18 mouse cellular contexts compared by ENCODE assay signal in the genomic region with DNA sequence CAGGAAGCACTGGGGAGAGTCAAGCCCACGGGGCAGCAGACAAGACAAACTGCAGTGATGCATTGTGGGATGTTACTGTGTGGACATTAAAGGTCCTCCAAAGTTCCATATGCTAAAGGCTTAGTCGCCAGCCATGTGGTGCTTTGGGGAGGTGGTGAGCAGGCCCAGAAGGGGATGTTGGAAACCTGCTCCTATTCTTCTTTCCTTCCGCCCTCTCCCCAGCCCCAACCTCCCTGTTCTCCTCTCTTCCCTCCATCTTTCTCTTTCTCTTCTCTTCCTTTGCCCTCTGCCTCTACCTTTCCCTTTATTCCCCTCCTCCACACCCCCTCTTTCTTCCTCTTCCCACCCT.
A peak's percentile ranks its signal among the peaks of the same experiment; 100 is the strongest.
DNase-seq lines count a peak whose midpoint lies in the region; ATAC-seq lines count a peak whose summit lies in the region.
"Had no signal": no experiment of that assay in that cellular context is flagged by ENCODE, and none has a peak within 500 bp of the region (broad histone marks: within the 10 kb centered on the region; RNA-seq: fewer than 3 reads in every experiment).

No protein-coding gene starts in this region.

- no peak overlapping the region for H3K4me3 ChIP-seq in embryonic facial prominence, embryonic 10.5 days
- no peak overlapping the region for H3K4me3 ChIP-seq in forebrain, embryonic 14.5 days (ENCODE audit: low read depth, low read length)
- no peak overlapping the region for H3K4me3 ChIP-seq in hindbrain, embryonic 15.5 days
- H3K4me3 ChIP-seq in midbrain, embryonic 16.5 days (ENCODE audit: low read depth, low read length): no peak overlapping the region
- H3K4me3 ChIP-seq: embryonic facial prominence, embryonic 13.5 days; left cerebral cortex, adult 2 months had no signal

- ATAC-seq in forebrain, embryonic 14.5 days: peak; percentile 58; the same call in 1 of the 2 replicates
- ATAC-seq in hindbrain, embryonic 15.5 days (ENCODE audit: low FRiP score, low read depth): no peak
- no peak; the same call in 1 of the 2 replicates for ATAC-seq in midbrain, embryonic 16.5 days
- ATAC-seq: lung, postnatal 0 days had no signal

- 0 out of 2 replicates have a peak overlapping the region, but pooled peaks have one; percentile 19 for H3K27ac ChIP-seq in embryonic facial prominence, embryonic 10.5 days (replicated peaks)
- no peak overlapping the region; the same call in 1 of the 2 replicates for H3K27ac ChIP-seq in forebrain, embryonic 14.5 days (ENCODE audit: low read depth, low read length)
- peak overlapping the region; percentile 43 for H3K27ac ChIP-seq in hindbrain, embryonic 15.5 days (replicated peaks)
- peak overlapping the region; percentile 59 for H3K27ac ChIP-seq in midbrain, embryonic 16.5 days (ENCODE audit: low read length)
- H3K27ac ChIP-seq: embryonic facial prominence, embryonic 13.5 days; left cerebral cortex, adult 2 months; stomach, postnatal 0 days had no signal

- no peak for DNase-seq in embryonic facial prominence, embryonic 10.5 days (ENCODE audit: low spot score)
- DNase-seq in forebrain, embryonic 14.5 days (ENCODE audit: low spot score): no peak
- no peak for DNase-seq in cerebellum, adult 11-12 months
- DNase-seq in embryo, embryonic 10.5 days (ENCODE audit: low spot score): no peak
- no peak for DNase-seq in testis, postnatal 10 days (ENCODE audit: low spot score)
- DNase-seq: cerebellum, adult 8-10 months; gastrocnemius, postnatal 36 days; kidney, adult 2 months; kidney, postnatal 36 days; left cerebral cortex, postnatal 4 days; liver; right cerebral cortex, postnatal 4 days had no signal

- no peaks in the 10 kb centered on the region for H3K27me3 ChIP-seq in embryonic facial prominence, embryonic 10.5 days (replicated peaks; ENCODE audit: low read depth, poor library complexity, severe bottlenecking)
- no peaks in the 10 kb centered on the region for H3K27me3 ChIP-seq in forebrain, embryonic 14.5 days (replicated peaks; ENCODE audit: control insufficient read depth, insufficient read depth, low read length)
- H3K27me3 ChIP-seq in hindbrain, embryonic 15.5 days: no peaks in the 10 kb centered on the region
- no peaks in the 10 kb centered on the region for H3K27me3 ChIP-seq in midbrain, embryonic 16.5 days (ENCODE audit: control insufficient read depth, insufficient read depth, low read depth, low read length)

- H3K36me3 ChIP-seq in embryonic facial prominence, embryonic 10.5 days (replicated peaks): no peaks in the 10 kb centered on the region
- H3K36me3 ChIP-seq in forebrain, embryonic 14.5 days (ENCODE audit: control insufficient read depth, insufficient read depth, low read length): no peaks in the 10 kb centered on the region
- H3K36me3 ChIP-seq in hindbrain, embryonic 15.5 days: no peaks in the 10 kb centered on the region
- no peaks in the 10 kb centered on the region for H3K36me3 ChIP-seq in midbrain, embryonic 16.5 days (ENCODE audit: control insufficient read depth, insufficient read depth, low read length)
- H3K36me3 ChIP-seq: embryonic facial prominence, embryonic 13.5 days had no signal

- no peak overlapping the region for H3K9ac ChIP-seq in forebrain, embryonic 14.5 days (ENCODE audit: low read length)
- H3K9ac ChIP-seq in hindbrain, embryonic 15.5 days: no peak overlapping the region
- H3K9ac ChIP-seq in midbrain, embryonic 16.5 days (ENCODE audit: low read depth, low read length): no peak overlapping the region
- H3K9ac ChIP-seq: embryonic facial prominence, embryonic 13.5 days had no signal

- 58% methylated on average over 3 of the region's 3 CpGs for WGBS in embryonic facial prominence, embryonic 10.5 days
- 54% methylated on average over 3 of the region's 3 CpGs for WGBS in forebrain, embryonic 14.5 days
- WGBS in hindbrain, embryonic 15.5 days: 27% methylated on average over 3 of the region's 3 CpGs
- WGBS in midbrain, embryonic 16.5 days: 29% methylated on average over 3 of the region's 3 CpGs

- H3K9me3 ChIP-seq in embryonic facial prominence, embryonic 10.5 days: no peaks in the 10 kb centered on the region
- H3K9me3 ChIP-seq in forebrain, embryonic 14.5 days (replicated peaks; ENCODE audit: control insufficient read depth, low read length): no peaks in the 10 kb centered on the region
- H3K9me3 ChIP-seq in hindbrain, embryonic 15.5 days: no peaks in the 10 kb centered on the region
- no peaks in the 10 kb centered on the region for H3K9me3 ChIP-seq in midbrain, embryonic 16.5 days (replicated peaks; ENCODE audit: control insufficient read depth, low read length, poor library complexity, severe bottlenecking)

- no peaks in the 10 kb centered on the region for H3K4me1 ChIP-seq in embryonic facial prominence, embryonic 10.5 days
- peaks cover 4% of the 10 kb centered on the region for H3K4me1 ChIP-seq in forebrain, embryonic 14.5 days (ENCODE audit: control insufficient read depth, insufficient read depth, low read length)
- peaks cover 12% of the 10 kb centered on the region; the same call in 1 of the 2 replicates for H3K4me1 ChIP-seq in hindbrain, embryonic 15.5 days (replicated peaks)
- peaks cover 10% of the 10 kb centered on the region for H3K4me1 ChIP-seq in midbrain, embryonic 16.5 days (ENCODE audit: control insufficient read depth, insufficient read depth, low read length)
- H3K4me1 ChIP-seq: embryonic facial prominence, embryonic 13.5 days had no signal

- no peak overlapping the region for H3K4me2 ChIP-seq in forebrain, embryonic 14.5 days (ENCODE audit: low read length)
- no peak overlapping the region for H3K4me2 ChIP-seq in hindbrain, embryonic 15.5 days
- H3K4me2 ChIP-seq in midbrain, embryonic 16.5 days (ENCODE audit: low read length): no peak overlapping the region
- H3K4me2 ChIP-seq: embryonic facial prominence, embryonic 13.5 days had no signal
